Mouse (Mus musculus) megakaryocyte-erythroid progenitor cell, adult 5-6 weeks (primary cell): ENCODE data around the gene Fancc. TPM values are rescaled to one million over a fixed set of nuclear protein-coding genes. Genes with fewer than 3 reads are reported as not detected.

Experiments used
- ATAC-seq: replicated peaks from 2 replicates; pipeline ENCODE4 v1.8.0; 2016; ENCODE audit warnings: mild to moderate bottlenecking, inconsistent platforms; ENCODE audit not compliant: severe bottlenecking, poor library complexity, low FRiP score, low TSS enrichment
- total RNA-seq, 2 experiments: library from RNA; stranded (forward) in 1 of 2; stranded (reverse) in 1 of 2; fragments of 200-1000, 215-1000 nt in 1 of 2; fragments of >200 nt in 1 of 2; fragmentation: Nextera tagmentation in 1 of 2; gene quantifications; 2 replicates each; pipeline ENCODE4 v1.2.3; 2014 to 2017

Gene Fancc
- total RNA-seq, 2 experiments from 2014 or later = 16.9 to 20.0 TPM

DNA sequence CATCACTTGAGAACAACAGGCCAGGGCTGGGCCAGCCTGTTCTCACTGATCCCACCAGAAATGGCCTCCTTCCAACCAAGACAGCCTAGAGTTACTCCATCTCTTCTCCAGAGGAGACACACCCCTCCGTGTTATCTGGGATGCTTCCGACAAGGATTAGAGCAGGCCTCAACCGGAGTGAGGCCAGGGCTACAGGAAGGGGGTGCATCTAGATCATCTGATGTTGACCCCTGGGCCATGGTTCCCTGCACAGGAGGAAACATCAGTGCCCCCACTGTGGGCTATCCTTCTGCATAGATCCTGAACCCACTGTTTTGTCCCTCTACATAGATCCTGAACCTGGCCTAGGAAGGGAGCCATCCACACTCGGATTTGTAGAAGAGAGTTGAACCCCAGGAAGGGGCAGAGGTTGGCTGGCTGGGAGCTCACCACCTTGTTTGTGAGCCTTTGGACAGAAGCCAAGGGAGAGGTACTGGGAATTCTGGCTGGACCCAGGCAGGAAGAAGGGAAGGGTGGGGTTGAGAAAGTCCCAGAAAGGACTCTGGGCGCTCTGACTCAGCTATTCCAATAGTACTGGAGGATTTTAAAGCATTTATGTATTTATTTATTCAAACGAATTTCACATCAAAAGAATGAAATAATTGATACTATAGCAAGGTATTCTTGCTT, 192.8 kb downstream of the Fancc start:
- ATAC-seq = no peak

DNA sequence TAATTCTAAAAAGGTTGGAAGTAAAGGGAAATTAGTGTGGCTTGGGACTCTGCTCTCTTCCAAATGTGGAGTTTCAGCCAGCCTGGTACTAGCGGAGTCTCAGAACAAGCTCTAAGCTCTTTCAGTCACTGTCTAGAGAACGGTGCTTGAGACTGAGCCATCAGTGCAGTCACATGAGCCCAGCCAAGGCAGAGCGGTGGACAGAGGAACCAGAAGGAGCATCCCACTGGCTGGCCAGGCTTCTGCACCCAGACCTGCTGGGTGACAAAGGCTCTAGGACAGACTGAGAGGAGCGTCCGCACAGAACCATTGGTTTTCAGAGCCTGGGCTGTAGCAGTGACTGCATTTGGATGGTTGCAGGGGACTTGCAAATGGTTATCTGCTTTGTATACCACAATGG, 194.7 kb downstream of the Fancc start:
- ATAC-seq = no peak

GRCm38 (mm10) chr13:63301764-63302209, 195.3 kb downstream of the Fancc start:
- ATAC-seq = no peak

- no peak for ATAC-seq
Measured at GRCm38 (mm10) chr13:63300929-63301328, 196.1 kb downstream of the Fancc start.

GRCm38 (mm10) chr13:63298931-63299330, 198.1 kb downstream of the Fancc start:
- ATAC-seq = no peak

- no peak for ATAC-seq
Measured at GRCm38 (mm10) chr13:63297933-63298332, 199.1 kb downstream of the Fancc start.

DNA sequence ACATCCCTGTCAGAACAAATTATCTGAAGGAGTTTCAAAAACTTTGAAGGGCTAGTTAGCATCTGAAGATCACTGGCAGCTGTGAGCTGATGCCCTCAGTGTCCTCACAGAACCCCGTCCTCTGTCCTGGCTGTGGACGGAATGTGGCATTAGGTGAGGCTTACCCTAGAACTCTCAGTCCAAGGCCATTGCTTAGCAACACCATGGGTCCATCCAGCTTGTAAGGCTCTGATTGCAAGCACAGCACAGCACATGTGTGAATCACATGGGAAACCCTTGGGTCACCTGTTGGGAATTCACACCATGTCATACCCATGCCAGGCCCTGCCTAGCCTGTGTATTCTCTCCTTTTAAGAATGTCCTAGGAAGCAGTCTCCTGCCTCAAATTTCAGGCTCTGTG, 200.1 kb downstream of the Fancc start:
- no peak for ATAC-seq

DNA sequence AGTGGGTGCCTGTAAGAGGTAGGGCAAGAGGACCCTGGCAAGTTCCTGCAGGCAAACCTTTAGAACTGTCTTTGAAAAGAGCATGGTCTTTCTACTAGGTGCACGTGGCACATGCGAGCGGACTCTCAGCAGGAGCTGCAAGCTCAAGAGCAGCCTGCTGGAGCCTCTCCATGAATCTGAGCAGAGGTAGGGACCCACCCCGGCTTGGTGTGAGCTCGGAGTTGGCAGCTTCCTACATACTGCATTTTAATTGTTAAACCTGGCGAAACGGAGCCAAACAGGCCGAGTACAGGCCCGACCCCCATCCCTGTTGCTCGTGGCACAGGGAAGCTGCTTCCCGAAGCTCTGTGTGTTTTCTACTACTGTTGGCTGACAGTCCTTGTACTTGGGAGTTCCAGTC, 200.8 kb downstream of the Fancc start:
- ATAC-seq = no peak

DNA sequence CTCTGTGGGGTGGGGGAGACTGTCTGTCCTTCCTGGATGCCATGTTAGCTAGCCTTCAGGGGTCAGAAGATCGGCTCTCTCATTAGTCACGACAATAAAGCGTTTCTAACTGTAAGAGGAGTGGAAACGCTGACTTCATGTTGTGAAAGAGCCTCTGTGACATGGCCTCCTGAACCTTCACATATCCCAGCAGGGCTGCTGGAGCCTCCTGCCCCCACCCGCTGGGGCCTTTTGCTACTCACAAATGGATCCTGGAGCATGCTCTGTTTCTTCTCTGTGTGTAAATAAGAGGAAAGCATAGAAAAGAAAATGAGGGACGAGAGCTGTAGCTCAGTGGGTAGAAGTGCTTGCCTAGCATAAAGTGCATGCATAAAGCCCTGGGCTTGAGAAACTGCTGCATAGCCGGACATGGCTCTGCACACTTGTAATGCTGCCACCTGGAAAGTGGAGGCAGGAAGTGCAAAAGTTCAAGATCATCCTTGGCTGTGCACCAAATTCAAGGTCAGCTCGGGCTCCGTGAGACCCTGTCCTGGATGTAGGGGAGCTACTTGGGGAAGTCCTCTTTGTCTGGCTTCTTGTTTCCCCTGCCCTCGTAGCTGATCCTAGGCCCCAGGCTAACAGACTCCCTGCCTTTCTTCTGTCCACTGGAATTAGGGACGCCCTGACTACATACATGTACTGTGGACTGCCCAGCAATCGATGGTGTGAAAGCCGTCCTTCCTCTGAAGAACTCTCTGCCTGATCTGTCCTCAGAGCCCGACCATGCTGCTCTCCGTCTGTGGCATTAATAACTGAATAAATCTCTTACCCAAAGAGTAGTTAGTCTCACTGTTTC, 202.5 kb downstream of the Fancc start:
- ATAC-seq = no peak

DNA sequence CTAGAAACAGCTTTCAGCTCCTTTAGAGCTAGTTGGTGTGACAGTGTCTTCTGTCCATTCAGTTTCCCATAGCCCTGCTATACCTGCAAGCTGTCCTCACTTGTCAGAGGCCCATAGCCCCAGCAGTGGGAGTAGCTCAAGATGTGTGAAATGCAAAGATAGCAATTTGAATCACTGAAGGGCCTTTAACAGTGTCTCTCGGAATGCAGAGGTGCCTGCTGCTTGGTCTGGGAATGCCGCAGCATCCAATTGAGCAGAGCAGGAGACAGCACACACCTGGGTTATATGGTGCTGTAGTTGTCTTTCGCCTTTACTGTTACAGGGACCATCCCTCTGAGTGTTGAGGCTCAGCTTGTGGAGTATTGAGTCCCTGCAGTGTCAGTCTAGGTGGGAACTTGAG, 203.4 kb downstream of the Fancc start:
- ATAC-seq = no peak

DNA sequence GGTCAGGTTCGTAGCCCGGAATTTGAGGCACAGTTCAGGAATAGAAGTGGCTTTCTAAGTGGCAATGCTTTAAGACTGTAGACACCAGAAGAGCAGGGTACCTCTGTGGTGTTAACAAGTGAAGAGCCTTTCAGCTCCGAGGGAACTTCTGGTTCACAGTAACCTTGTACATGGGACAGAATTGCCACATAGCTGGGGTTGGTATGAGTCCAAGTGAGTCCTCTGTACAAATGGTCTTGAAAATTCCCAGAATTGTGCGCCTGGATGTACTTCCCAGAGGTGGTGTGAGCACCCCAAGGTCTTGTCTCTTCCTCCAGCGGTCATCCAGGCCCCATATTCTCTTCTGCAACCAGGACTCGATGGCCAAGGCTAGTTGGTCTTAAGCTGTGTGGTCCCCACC, 206.1 kb downstream of the Fancc start:
- no peak for ATAC-seq

- ATAC-seq = no peak
Measured at GRCm38 (mm10) chr13:63290126-63290525, 207.0 kb downstream of the Fancc start.

GRCm38 (mm10) chr13:63289687-63290086, 207.4 kb downstream of the Fancc start:
- no peak for ATAC-seq

DNA sequence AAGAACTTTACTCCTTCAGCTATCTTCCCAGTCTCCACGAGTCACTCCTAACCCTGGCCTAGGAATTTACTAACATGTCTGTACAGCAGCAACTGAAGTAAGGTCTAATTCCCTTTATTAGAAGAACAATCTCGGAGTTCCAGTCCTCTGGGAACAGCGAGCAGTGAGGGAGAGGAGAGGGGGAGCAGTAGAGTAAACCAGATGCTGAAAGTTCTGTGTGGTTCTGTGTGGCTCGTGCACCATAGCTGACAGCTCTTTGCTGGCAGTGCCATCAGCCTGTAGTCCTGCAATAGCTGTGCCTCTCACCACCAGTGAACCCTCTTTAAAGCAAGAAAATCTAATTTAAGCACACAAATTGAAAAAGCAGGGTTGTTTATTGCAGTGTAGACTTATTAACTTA, 207.9 kb downstream of the Fancc start:
- no peak for ATAC-seq

DNA sequence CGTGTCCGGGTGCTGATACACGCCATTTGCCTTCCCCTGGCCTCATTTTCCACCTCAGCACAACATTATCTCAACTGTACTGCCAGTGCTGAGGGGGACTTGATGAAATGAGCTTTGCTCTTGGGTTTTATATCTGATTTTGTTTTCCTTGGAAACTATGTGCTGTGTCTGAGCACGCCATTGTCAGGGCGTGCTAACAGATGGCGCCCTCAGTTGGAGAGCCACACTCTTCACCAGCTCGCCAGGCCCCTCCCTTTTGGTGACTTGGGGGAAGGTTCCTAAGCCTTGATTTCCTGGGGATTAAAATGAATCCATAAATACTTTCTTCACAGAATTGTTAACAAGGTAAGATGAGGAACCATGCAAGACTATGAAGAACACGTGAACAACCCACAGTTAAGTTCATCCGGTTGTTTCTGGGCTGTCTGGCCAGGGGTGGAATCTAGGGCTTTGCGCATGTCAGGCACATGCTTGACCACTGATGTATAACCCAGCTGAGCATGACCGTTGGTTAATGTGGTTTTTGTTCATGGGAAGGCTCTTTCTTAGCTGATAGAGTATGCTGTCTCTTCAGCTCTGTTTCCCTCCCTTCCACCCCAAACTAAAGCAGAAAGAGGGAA, 210.5 kb downstream of the Fancc start:
- ATAC-seq = peak; percentile 70

GRCm38 (mm10) chr13:63284748-63285147, 212.3 kb downstream of the Fancc start:
- ATAC-seq = no peak

DNA sequence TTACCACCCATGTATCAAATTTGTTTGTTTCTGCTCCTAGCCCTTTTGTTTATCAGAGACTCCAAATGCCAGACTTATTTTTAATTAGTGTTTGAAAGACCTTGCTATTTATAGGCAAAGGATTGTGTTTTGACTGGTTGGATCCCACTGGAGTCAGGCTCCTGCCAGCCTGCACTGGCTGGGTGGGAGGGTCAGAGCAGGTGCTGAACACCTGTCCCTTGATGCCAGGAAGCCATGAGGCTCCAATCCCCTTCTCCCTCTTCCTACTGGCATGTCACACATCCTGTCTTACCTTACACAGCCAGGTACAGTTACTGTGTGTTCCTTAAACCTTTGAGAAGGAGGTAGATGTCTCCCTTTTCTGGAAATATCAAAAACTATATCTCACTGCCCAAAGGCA, 213.8 kb downstream of the Fancc start:
- ATAC-seq = no peak

DNA sequence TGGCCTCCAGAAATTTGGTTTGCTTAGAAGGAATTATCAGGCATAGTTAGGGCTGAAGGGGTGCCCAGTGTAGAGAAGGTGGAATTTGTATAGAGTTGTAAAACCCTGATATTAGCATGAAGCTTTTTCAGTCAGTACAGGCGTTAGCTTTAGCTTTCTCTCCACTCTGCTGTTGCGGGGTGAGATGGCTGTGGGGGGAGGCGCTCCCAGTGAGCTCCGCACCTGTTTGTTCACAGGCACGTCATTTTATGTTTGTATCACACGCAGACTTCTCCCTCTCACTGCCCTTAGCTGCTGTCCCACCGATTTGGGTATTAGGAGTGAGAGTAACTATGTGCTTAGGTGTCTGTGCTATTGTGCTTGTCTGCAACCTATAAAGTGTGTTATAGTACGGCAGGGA, 215.9 kb downstream of the Fancc start:
- no peak for ATAC-seq

DNA sequence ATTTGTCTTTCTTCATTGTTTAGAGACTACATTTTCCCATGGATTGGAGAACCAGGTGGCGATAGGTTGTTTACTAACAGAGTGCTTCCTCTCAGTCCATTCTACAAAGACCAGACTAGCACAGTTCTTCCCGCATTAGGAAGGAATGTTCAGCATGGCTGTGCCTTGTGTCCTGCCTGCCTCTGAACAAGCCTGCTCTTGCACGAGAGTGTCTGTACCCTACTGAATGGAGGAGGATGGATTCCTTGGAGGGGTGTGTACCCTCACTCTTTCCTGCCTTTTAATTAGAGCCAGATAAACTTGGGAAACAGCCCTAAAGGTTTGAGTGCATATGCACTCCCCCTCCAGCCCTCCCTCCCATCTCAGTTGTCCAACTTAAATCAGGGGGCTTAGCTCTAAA, 216.7 kb downstream of the Fancc start:
- ATAC-seq = no peak

GRCm38 (mm10) chr13:63279807-63280206, 217.3 kb downstream of the Fancc start:
- ATAC-seq = no peak
